Mouse (Mus musculus): ENCODE data around the gene Srrt. TPM values are rescaled to one million over a fixed set of nuclear protein-coding genes. Genes with fewer than 3 reads are reported as not detected.

The Srrt gene
- polyA plus RNA-seq, 1 experiment from 2014 or later = 103 TPM

- H3K4me1 ChIP-seq (replicated peaks) = peaks cover 27% of the 10 kb centered on the region
- no peaks in the 10 kb centered on the region for H3K36me3 ChIP-seq
- no peaks in the 10 kb centered on the region for H3K9me3 ChIP-seq
- WGBS = 1% methylated on average over 44 of the region's 44 CpGs
- no peaks in the 10 kb centered on the region for H3K27me3 ChIP-seq
- peak; percentile 92 for ATAC-seq (ENCODE audit: low FRiP score, low read depth)
- H3K27ac ChIP-seq (replicated peaks) = peak within 1 kb of the TSS; percentile 80
- peak within 1 kb of the TSS; percentile 76 for H3K4me3 ChIP-seq
- H3K9ac ChIP-seq = peak within 1 kb of the TSS; percentile 87
- peak within 1 kb of the TSS; percentile 99 for H3K4me2 ChIP-seq
Measured at GRCm38 (mm10) chr5:137333512-137334174, 26.2 kb upstream of the Srrt start, which contains the start of gene Slc12a9. Slc12a9 (minus strand) TSS chr5:137333597.

GRCm38 (mm10) chr5:137332857-137333511 lies 25.5 kb upstream of the Srrt start:
- no peaks in the 10 kb centered on the region for H3K27me3 ChIP-seq
- peak overlapping the region; percentile 76 for H3K4me3 ChIP-seq
- ATAC-seq (ENCODE audit: low FRiP score, low read depth) = peak; percentile 63; the same call in 1 of the 2 replicates
- peaks cover 27% of the 10 kb centered on the region for H3K4me1 ChIP-seq (replicated peaks)
- peaks cover under 1% of the 10 kb centered on the region; the same call in 1 of the 2 replicates for H3K36me3 ChIP-seq
- peak overlapping the region; percentile 80 for H3K27ac ChIP-seq (replicated peaks)
- no peaks in the 10 kb centered on the region for H3K9me3 ChIP-seq
- peak overlapping the region; percentile 99 for H3K4me2 ChIP-seq
- H3K9ac ChIP-seq = peak overlapping the region; percentile 87
- WGBS = 17% methylated on average over 15 of the region's 15 CpGs

GRCm38 (mm10) chr5:137330910-137331309 lies 23.4 kb upstream of the Srrt start:
- WGBS = 90% methylated on average over 7 of the region's 7 CpGs
- Histone ChIP-seq H3K4me1 (replicated peaks) (peaks cover 20% of the 10 kb centered on the region), H3K9ac (no peak overlapping the region), H3K27me3 (no peaks in the 10 kb centered on the region), H3K9me3 (no peaks in the 10 kb centered on the region), H3K4me2 (no peak overlapping the region), H3K36me3 (peaks cover 7% of the 10 kb centered on the region), H3K4me3 (no peak overlapping the region), H3K27ac (replicated peaks) (no peak overlapping the region)
- ATAC-seq (ENCODE audit: low FRiP score, low read depth) = no peak

GRCm38 (mm10) chr5:137320996-137321395 lies 13.5 kb upstream of the Srrt start:
- Histone ChIP-seq H3K9me3 (no peaks in the 10 kb centered on the region), H3K4me3 (no peak overlapping the region), H3K36me3 (peaks cover 36% of the 10 kb centered on the region), H3K27me3 (no peaks in the 10 kb centered on the region), H3K9ac (no peak overlapping the region), H3K27ac (replicated peaks) (no peak overlapping the region), H3K4me1 (replicated peaks) (no peaks in the 10 kb centered on the region), H3K4me2 (no peak overlapping the region)
- ATAC-seq (ENCODE audit: low FRiP score, low read depth) = no peak
- WGBS = 95% methylated on average over 3 of the region's 3 CpGs

GRCm38 (mm10) chr5:137318570-137318969 lies 11.1 kb upstream of the Srrt start:
- Histone ChIP-seq H3K36me3 (peaks cover 26% of the 10 kb centered on the region), H3K27ac (replicated peaks) (no peak overlapping the region), H3K4me1 (replicated peaks) (peaks cover 18% of the 10 kb centered on the region), H3K9me3 (no peaks in the 10 kb centered on the region), H3K4me3 (no peak overlapping the region), H3K27me3 (no peaks in the 10 kb centered on the region), H3K9ac (no peak overlapping the region), H3K4me2 (no peak overlapping the region)
- ATAC-seq (ENCODE audit: low FRiP score, low read depth) = no peak
- 100% methylated on average over 1 of the region's 1 CpGs for WGBS

GRCm38 (mm10) chr5:137317361-137317760 lies 9.9 kb upstream of the Srrt start:
- peaks cover 25% of the 10 kb centered on the region for H3K36me3 ChIP-seq
- no peak overlapping the region for H3K4me3 ChIP-seq

GRCm38 (mm10) chr5:137315084-137315903 lies 7.8 kb upstream of the Srrt start:
- peak; percentile 15; the same call in 1 of the 2 replicates for ATAC-seq (ENCODE audit: low FRiP score, low read depth)
- WGBS = 44% methylated on average over 30 of the region's 30 CpGs
- H3K36me3 ChIP-seq = peaks cover 13% of the 10 kb centered on the region; the same call in 1 of the 2 replicates

More at GRCm38 (mm10) chr5:137317361-137317760, 9.9 kb upstream of the Srrt start:
- H3K4me1 ChIP-seq (replicated peaks) = peaks cover 28% of the 10 kb centered on the region
- H3K27ac ChIP-seq (replicated peaks) = no peak overlapping the region
- no peak overlapping the region for H3K9ac ChIP-seq
- no peaks in the 10 kb centered on the region for H3K27me3 ChIP-seq
- no peak for ATAC-seq (ENCODE audit: low FRiP score, low read depth)
- H3K9me3 ChIP-seq = no peaks in the 10 kb centered on the region
- no peak overlapping the region for H3K4me2 ChIP-seq
- 89% methylated on average over 8 of the region's 8 CpGs for WGBS

GRCm38 (mm10) chr5:137314193-137315083 lies 7.0 kb upstream of the Srrt start, which contains the start of gene Trip6:
Trip6 (minus strand) TSS chr5:137314404.
- WGBS = 17% methylated on average over 30 of the region's 30 CpGs
- no peaks in the 10 kb centered on the region for H3K27me3 ChIP-seq
- H3K4me1 ChIP-seq (replicated peaks) = peaks cover 28% of the 10 kb centered on the region
- peaks cover 6% of the 10 kb centered on the region; the same call in 1 of the 2 replicates for H3K36me3 ChIP-seq
- H3K4me2 ChIP-seq = peak within 1 kb of the TSS; percentile 59
- no peaks in the 10 kb centered on the region for H3K9me3 ChIP-seq
- peak within 1 kb of the TSS; percentile 39 for H3K4me3 ChIP-seq
- peak within 1 kb of the TSS; percentile 63 for H3K27ac ChIP-seq (replicated peaks)
- peak; percentile 73 for ATAC-seq (ENCODE audit: low FRiP score, low read depth)
- H3K9ac ChIP-seq = peak within 1 kb of the TSS; percentile 51

More at GRCm38 (mm10) chr5:137315084-137315903, 7.8 kb upstream of the Srrt start:
- H3K4me2 ChIP-seq = no peak overlapping the region
- no peaks in the 10 kb centered on the region for H3K9me3 ChIP-seq
- no peaks in the 10 kb centered on the region for H3K27me3 ChIP-seq
- H3K4me1 ChIP-seq (replicated peaks) = peaks cover 28% of the 10 kb centered on the region
- H3K4me3 ChIP-seq = no peak overlapping the region
- no peak overlapping the region for H3K9ac ChIP-seq
- H3K27ac ChIP-seq (replicated peaks) = no peak overlapping the region

GRCm38 (mm10) chr5:137313466-137314192 lies 6.2 kb upstream of the Srrt start:
- H3K4me1 ChIP-seq (replicated peaks) = peaks cover 28% of the 10 kb centered on the region
- peaks cover 11% of the 10 kb centered on the region; the same call in 1 of the 2 replicates for H3K36me3 ChIP-seq
- ATAC-seq (ENCODE audit: low FRiP score, low read depth) = peak; percentile 35; the same call in 1 of the 2 replicates
- H3K27ac ChIP-seq (replicated peaks) = peak overlapping the region; percentile 63
- 4% methylated on average over 22 of the region's 22 CpGs for WGBS
- H3K4me2 ChIP-seq = peak overlapping the region; percentile 59
- no peaks in the 10 kb centered on the region for H3K9me3 ChIP-seq
- H3K9ac ChIP-seq = peak overlapping the region; percentile 51
- no peaks in the 10 kb centered on the region for H3K27me3 ChIP-seq
- peak overlapping the region; percentile 39 for H3K4me3 ChIP-seq

GRCm38 (mm10) chr5:137308356-137308755 lies 882 bp upstream of the Srrt start:
- no peaks in the 10 kb centered on the region for H3K27me3 ChIP-seq
- peak overlapping the region; percentile 99; the same call in 1 of the 2 replicates for H3K9ac ChIP-seq
- no peak for ATAC-seq (ENCODE audit: low FRiP score, low read depth)
- WGBS = 95% methylated on average over 4 of the region's 4 CpGs
- H3K9me3 ChIP-seq = no peaks in the 10 kb centered on the region
- peaks cover 45% of the 10 kb centered on the region for H3K4me1 ChIP-seq (replicated peaks)
- H3K36me3 ChIP-seq = peaks cover 8% of the 10 kb centered on the region; the same call in 1 of the 2 replicates
- H3K4me2 ChIP-seq = peak overlapping the region; percentile 81
- H3K27ac ChIP-seq (replicated peaks) = peak overlapping the region; percentile 98
- H3K4me3 ChIP-seq = peak overlapping the region; percentile 98
